Mouse (Mus musculus) forebrain, embryonic 15.5 days (tissue): Measurements from ENCODE around the gene Kcnk16. TPM values are rescaled to one million over a fixed set of nuclear protein-coding genes. Genes with fewer than 3 reads are reported as not detected.

Experiments used
- ATAC-seq: fragments of 200-750 bp; cut with Nextera tagmentation; replicated peaks from 2 replicates; pipeline ENCODE4 v1.8.0; 2017; ENCODE audit warnings: mild to moderate bottlenecking, moderate TSS enrichment, moderate library complexity
- H3K27ac ChIP-seq: fragments of 300-500 bp; sonication (generic); replicated peaks from 2 replicates; pipeline ENCODE4 v1.5.1; 2015; ENCODE audit warnings: mild to moderate bottlenecking, inconsistent platforms
- H3K27me3 ChIP-seq: fragments of 300-500 bp; sonication (generic); 2 replicates; pipeline ENCODE4 v1.6.1; 2015; ENCODE audit warnings: inconsistent platforms
- H3K36me3 ChIP-seq: fragments of 300-500 bp; sonication (generic); 2 replicates; pipeline ENCODE4 v1.6.1; 2015; ENCODE audit warnings: mild to moderate bottlenecking, inconsistent platforms
- H3K4me1 ChIP-seq: fragments of 300-500 bp; sonication (generic); 2 replicates; pipeline ENCODE4 v1.6.1; 2015; ENCODE audit warnings: inconsistent platforms
- H3K4me2 ChIP-seq: fragments of 300-500 bp; sonication (generic); replicated peaks from 2 replicates; pipeline ENCODE4 v1.6.1; 2015; ENCODE audit warnings: mild to moderate bottlenecking, inconsistent platforms
- H3K4me3 ChIP-seq: fragments of 300-500 bp; sonication (generic); 2 replicates; pipeline ENCODE4 v1.5.1; 2015; ENCODE audit warnings: mild to moderate bottlenecking, inconsistent platforms
- H3K9ac ChIP-seq: fragments of 300-500 bp; sonication (generic); replicated peaks from 2 replicates; pipeline ENCODE4 v1.6.1; 2015; ENCODE audit warnings: mild to moderate bottlenecking, inconsistent platforms
- H3K9me3 ChIP-seq: fragments of 300-500 bp; sonication (generic); 2 replicates; pipeline ENCODE4 v1.6.1; 2016; ENCODE audit warnings: inconsistent platforms
- WGBS: fragments of 180-500 bp; shearing (Covaris S2); methylation state at CpG from one replicate; pipeline ENCODE4 v1.1.7; 2015; ENCODE audit warnings: mixed read lengths; 5-methylcytosine and 5-hydroxymethylcytosine counted together
- polyA plus RNA-seq: library from polyadenylated mRNA; unstranded; fragments of >200 nt; fragmentation: Nextera tagmentation; extraction: Ambion mirVana; gene quantifications from 2 replicates; pipeline ENCODE4 v1.2.1, GENCODE M21; 2015

Gene Kcnk16
- polyA plus RNA-seq, 1 experiment from 2014 or later = not detected

GRCm38 (mm10) chr14:20250237-20251171, 18.5 kb downstream of the Kcnk16 start:
- Histone ChIP-seq H3K27ac (no peak overlapping the region), H3K4me2 (no peak overlapping the region), H3K9me3 (no peaks in the 10 kb centered on the region), H3K4me3 (no peak overlapping the region), H3K4me1 (0 out of 2 replicates have a peak, but pooled peaks cover 4% of the 10 kb centered on the region), H3K36me3 (no peaks in the 10 kb centered on the region), H3K27me3 (no peaks in the 10 kb centered on the region), H3K9ac (no peak overlapping the region)
- 54% methylated on average over 14 of the region's 14 CpGs for WGBS
- ATAC-seq = 0 out of 2 replicates have a peak, but pooled peaks have one; percentile 32

- no peaks in the 10 kb centered on the region for H3K9me3 ChIP-seq
- no peak overlapping the region for H3K27ac ChIP-seq
- 95% methylated on average over 3 of the region's 3 CpGs for WGBS
- H3K4me1 ChIP-seq = 0 out of 2 replicates have a peak, but pooled peaks cover 4% of the 10 kb centered on the region
- H3K36me3 ChIP-seq = no peaks in the 10 kb centered on the region
- H3K4me3 ChIP-seq = no peak overlapping the region
- no peaks in the 10 kb centered on the region for H3K27me3 ChIP-seq
- no peak overlapping the region for H3K4me2 ChIP-seq
- no peak overlapping the region for H3K9ac ChIP-seq
- ATAC-seq = no peak
Measured at GRCm38 (mm10) chr14:20248001-20248400, 21.0 kb downstream of the Kcnk16 start.

- WGBS = 80% methylated on average over 11 of the region's 11 CpGs
- no peak for ATAC-seq
- H3K27me3 ChIP-seq = no peaks in the 10 kb centered on the region
- no peaks in the 10 kb centered on the region for H3K36me3 ChIP-seq
- no peak overlapping the region for H3K9ac ChIP-seq
- H3K4me2 ChIP-seq = no peak overlapping the region
- H3K27ac ChIP-seq = no peak overlapping the region
- no peaks in the 10 kb centered on the region for H3K9me3 ChIP-seq
- H3K4me3 ChIP-seq = no peak overlapping the region
- 0 out of 2 replicates have a peak, but pooled peaks cover 4% of the 10 kb centered on the region for H3K4me1 ChIP-seq
Measured at GRCm38 (mm10) chr14:20246811-20247266, 22.2 kb downstream of the Kcnk16 start.

GRCm38 (mm10) chr14:20245861-20246260, 23.1 kb downstream of the Kcnk16 start:
- Histone ChIP-seq H3K4me2 (no peak overlapping the region), H3K9ac (no peak overlapping the region), H3K9me3 (no peaks in the 10 kb centered on the region), H3K4me3 (no peak overlapping the region), H3K27ac (no peak overlapping the region), H3K36me3 (no peaks in the 10 kb centered on the region), H3K27me3 (no peaks in the 10 kb centered on the region), H3K4me1 (0 out of 2 replicates have a peak, but pooled peaks cover 4% of the 10 kb centered on the region)
- 90% methylated on average over 5 of the region's 5 CpGs for WGBS
- ATAC-seq = no peak

GRCm38 (mm10) chr14:20245318-20245717, 23.7 kb downstream of the Kcnk16 start:
- Histone ChIP-seq H3K36me3 (no peaks in the 10 kb centered on the region), H3K27me3 (no peaks in the 10 kb centered on the region), H3K9ac (no peak overlapping the region), H3K9me3 (no peaks in the 10 kb centered on the region), H3K4me3 (no peak overlapping the region), H3K4me1 (no peaks in the 10 kb centered on the region), H3K27ac (no peak overlapping the region), H3K4me2 (no peak overlapping the region)
- 69% methylated on average over 2 of the region's 2 CpGs for WGBS
- no peak for ATAC-seq

- no peak for ATAC-seq
- Histone ChIP-seq H3K36me3 (no peaks in the 10 kb centered on the region), H3K9ac (no peak overlapping the region), H3K4me1 (no peaks in the 10 kb centered on the region), H3K27me3 (no peaks in the 10 kb centered on the region), H3K4me3 (no peak overlapping the region), H3K27ac (no peak overlapping the region), H3K9me3 (no peaks in the 10 kb centered on the region), H3K4me2 (no peak overlapping the region)
- 77% methylated on average over 3 of the region's 3 CpGs for WGBS
Measured at GRCm38 (mm10) chr14:20243158-20243557, 25.8 kb downstream of the Kcnk16 start.

- Histone ChIP-seq H3K9me3 (no peaks in the 10 kb centered on the region), H3K27ac (no peak overlapping the region), H3K27me3 (no peaks in the 10 kb centered on the region), H3K4me2 (no peak overlapping the region), H3K36me3 (no peaks in the 10 kb centered on the region), H3K9ac (no peak overlapping the region), H3K4me3 (no peak overlapping the region), H3K4me1 (no peaks in the 10 kb centered on the region)
- ATAC-seq = no peak
- WGBS = 85% methylated on average over 8 of the region's 8 CpGs
Measured at GRCm38 (mm10) chr14:20242454-20242853, 26.5 kb downstream of the Kcnk16 start.

- Histone ChIP-seq H3K4me1 (no peaks in the 10 kb centered on the region), H3K36me3 (no peaks in the 10 kb centered on the region), H3K4me2 (no peak overlapping the region), H3K4me3 (no peak overlapping the region), H3K27me3 (no peaks in the 10 kb centered on the region), H3K27ac (no peak overlapping the region), H3K9me3 (no peaks in the 10 kb centered on the region), H3K9ac (no peak overlapping the region)
- no peak for ATAC-seq
- 86% methylated on average over 2 of the region's 2 CpGs for WGBS
Measured at GRCm38 (mm10) chr14:20234403-20234802, 34.6 kb downstream of the Kcnk16 start.

GRCm38 (mm10) chr14:20233016-20233980, 35.7 kb downstream of the Kcnk16 start:
- H3K27ac ChIP-seq = no peak overlapping the region
- WGBS = 80% methylated on average over 11 of the region's 11 CpGs
- H3K27me3 ChIP-seq = no peaks in the 10 kb centered on the region
- H3K4me2 ChIP-seq = no peak overlapping the region
- H3K36me3 ChIP-seq = no peaks in the 10 kb centered on the region
- H3K4me1 ChIP-seq = no peaks in the 10 kb centered on the region
- H3K9me3 ChIP-seq = no peaks in the 10 kb centered on the region
- H3K9ac ChIP-seq = no peak overlapping the region
- ATAC-seq = no peak
- no peak overlapping the region for H3K4me3 ChIP-seq

- H3K4me1 ChIP-seq = peaks cover 15% of the 10 kb centered on the region
- no peaks in the 10 kb centered on the region for H3K9me3 ChIP-seq
- no peak overlapping the region for H3K9ac ChIP-seq
- 87% methylated on average over 7 of the region's 7 CpGs for WGBS
- no peaks in the 10 kb centered on the region for H3K27me3 ChIP-seq
- H3K36me3 ChIP-seq = no peaks in the 10 kb centered on the region
- H3K27ac ChIP-seq = no peak overlapping the region
- H3K4me3 ChIP-seq = no peak overlapping the region
- no peak for ATAC-seq
- no peak overlapping the region for H3K4me2 ChIP-seq
Measured at GRCm38 (mm10) chr14:20230063-20230491, 38.9 kb downstream of the Kcnk16 start.

GRCm38 (mm10) chr14:20229437-20229836, 39.6 kb downstream of the Kcnk16 start:
- WGBS = 77% methylated on average over 6 of the region's 6 CpGs
- no peaks in the 10 kb centered on the region for H3K36me3 ChIP-seq
- H3K9me3 ChIP-seq = no peaks in the 10 kb centered on the region
- no peaks in the 10 kb centered on the region for H3K27me3 ChIP-seq
- peaks cover 22% of the 10 kb centered on the region for H3K4me1 ChIP-seq
- no peak overlapping the region for H3K4me3 ChIP-seq
- no peak overlapping the region for H3K9ac ChIP-seq
- H3K27ac ChIP-seq = no peak overlapping the region
- ATAC-seq = no peak
- no peak overlapping the region for H3K4me2 ChIP-seq

- Histone ChIP-seq H3K9me3 (no peaks in the 10 kb centered on the region), H3K4me2 (no peak overlapping the region), H3K27ac (no peak overlapping the region), H3K4me1 (peaks cover 25% of the 10 kb centered on the region), H3K4me3 (no peak overlapping the region), H3K36me3 (no peaks in the 10 kb centered on the region), H3K9ac (no peak overlapping the region), H3K27me3 (no peaks in the 10 kb centered on the region)
- WGBS = 81% methylated on average over 4 of the region's 4 CpGs
- ATAC-seq = no peak
Measured at GRCm38 (mm10) chr14:20228336-20228735, 40.7 kb downstream of the Kcnk16 start.
